Mouse (Mus musculus) cerebellum, postnatal 10 days (tissue): ENCODE results near the gene Gm9008.
"Not testable (repeated sequence)": the region's sequence is repeated elsewhere in the genome, so short reads cannot be mapped to it uniquely, and the experiment has no call there.

Source experiments
- DNase-seq, 2 experiments: peaks; one replicate each; pipeline ENCODE4 v3.0.0; 2021; ENCODE audit warnings: mixed read lengths in 2 of 2

The Gm9008 gene

GRCm38 (mm10) chr6:76497054-76497835 is at the start of gene Gm9008:
Gm9008 (minus strand) TSS chr6:76497784.
- not testable (repeated sequence) for DNase-seq

GRCm38 (mm10) chr6:76521975-76522641 is 24.5 kb upstream of the Gm9008 start:
- DNase-seq = peak in 1 of 2 experiments; percentile 2

DNA sequence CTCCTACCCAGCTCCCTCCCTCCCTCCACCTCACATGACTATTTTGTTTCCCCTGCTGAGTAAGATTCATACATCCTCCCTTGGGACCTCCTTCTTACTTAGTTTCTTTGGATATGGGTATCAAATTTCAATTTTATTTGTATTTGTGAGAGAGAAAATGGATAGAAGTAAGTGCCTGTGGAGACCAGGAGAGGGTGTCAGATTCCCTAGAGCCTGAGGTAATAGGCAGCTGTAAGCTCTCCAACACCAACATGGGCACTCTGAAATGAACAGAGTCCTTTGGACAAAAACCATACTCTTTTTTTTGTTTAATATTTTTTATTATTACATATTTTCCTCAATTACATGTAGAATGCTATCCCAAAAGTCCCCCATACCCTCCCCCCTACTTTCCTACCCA is 12.6 kb upstream of the Gm9008 start:
- DNase-seq = no peak

DNA sequence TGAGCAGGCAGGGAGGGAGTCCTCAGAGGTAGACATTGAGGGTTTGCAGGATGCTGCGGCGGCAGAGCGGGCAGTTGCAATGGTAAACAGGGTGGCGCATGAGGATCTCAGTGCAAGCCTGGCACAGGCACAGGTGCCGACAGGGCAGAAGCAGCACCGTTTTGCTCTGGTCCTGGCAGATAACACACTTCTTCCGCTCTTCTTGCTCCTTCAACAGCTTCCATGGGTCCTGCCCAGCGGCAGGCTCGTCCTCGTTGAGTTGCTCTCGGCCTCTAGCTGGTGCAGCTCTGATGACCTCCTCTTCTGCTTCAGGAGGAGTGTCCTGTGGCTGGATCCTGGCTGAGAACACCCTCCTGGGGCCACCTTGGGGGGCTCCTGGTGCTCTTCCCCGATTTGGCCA is 1.2 kb downstream of the Gm9008 start:
- not testable (repeated sequence) for DNase-seq

GRCm38 (mm10) chr6:76468194-76468593 is 29.4 kb downstream of the Gm9008 start:
- DNase-seq = peak; percentile 69 to 74
